8 mouse cellular contexts compared by ENCODE assay signal in genomic region chr5:120565171-120565905, GRCm38 (mm10). TPM values are rescaled to one million over a fixed set of nuclear protein-coding genes. Genes with fewer than 3 reads are reported as not detected.
DNase-seq lines count a peak whose midpoint lies in the region; ATAC-seq and TF ChIP-seq lines count a peak whose summit lies in the region.

No protein-coding gene starts in this region.

- peak overlapping the region; percentile 11; the same call in 1 of the 2 replicates for H3K27ac ChIP-seq in lung, embryonic 15.5 days
- peak overlapping the region; percentile 84; the same call in 1 of the 2 replicates for H3K27ac ChIP-seq in limb, embryonic 14.5 days (replicated peaks; ENCODE audit: low read depth, low read length)
- H3K27ac ChIP-seq in stomach, embryonic 16.5 days (ENCODE audit: low read length): peak overlapping the region; percentile 74

- H3K4me3 ChIP-seq in lung, embryonic 15.5 days: no peak overlapping the region
- H3K4me3 ChIP-seq in limb, embryonic 14.5 days (replicated peaks; ENCODE audit: low read length): no peak overlapping the region
- no peak overlapping the region for H3K4me3 ChIP-seq in stomach, embryonic 16.5 days (replicated peaks; ENCODE audit: low read length)

- no peak for ATAC-seq in lung, embryonic 15.5 days (ENCODE audit: borderline replicate concordance, extremely low read depth, low FRiP score, low TSS enrichment)
- no peak for ATAC-seq in limb, embryonic 14.5 days (ENCODE audit: low FRiP score, low read depth)
- no peak for ATAC-seq in stomach, embryonic 16.5 days (ENCODE audit: insufficient read depth, low FRiP score)
- no peak for ATAC-seq in activated CD4-positive, CD25-positive, alpha-beta regulatory T cell, adult 4 months
- no peak for ATAC-seq in monocyte, adult 5-6 weeks (replicated peaks; ENCODE audit: insufficient number of reproducible peaks, low FRiP score, low TSS enrichment, poor library complexity, severe bottlenecking)

- TF ChIP-seq POLR2A in limb, embryonic 14.5 days (IDR thresholded peaks at IDR 0.05; ENCODE audit: borderline replicate concordance, extremely low read depth, insufficient read depth, insufficient read length): no peak

- no peak overlapping the region for H3K4me2 ChIP-seq in lung, embryonic 15.5 days
- no peak overlapping the region for H3K4me2 ChIP-seq in limb, embryonic 14.5 days (replicated peaks; ENCODE audit: low read depth, low read length, severe bottlenecking)
- no peak overlapping the region for H3K4me2 ChIP-seq in stomach, embryonic 16.5 days (ENCODE audit: low read depth, low read length)

- H3K4me1 ChIP-seq in lung, embryonic 15.5 days: peaks cover 83% of the 10 kb centered on the region
- peaks cover 90% of the 10 kb centered on the region for H3K4me1 ChIP-seq in limb, embryonic 14.5 days (ENCODE audit: control insufficient read depth, insufficient read depth, low read length)
- peaks cover 79% of the 10 kb centered on the region for H3K4me1 ChIP-seq in stomach, embryonic 16.5 days (ENCODE audit: control insufficient read depth, insufficient read depth, low read length)

- 37% methylated on average over 15 of the region's 15 CpGs for WGBS in lung, embryonic 15.5 days
- WGBS in limb, embryonic 14.5 days: 34% methylated on average over 14 of the region's 15 CpGs
- 39% methylated on average over 15 of the region's 15 CpGs for WGBS in stomach, embryonic 16.5 days

- no peaks in the 10 kb centered on the region for H3K36me3 ChIP-seq in lung, embryonic 15.5 days
- no peaks in the 10 kb centered on the region for H3K36me3 ChIP-seq in limb, embryonic 14.5 days (ENCODE audit: control insufficient read depth, insufficient read depth, low read length)
- no peaks in the 10 kb centered on the region for H3K36me3 ChIP-seq in stomach, embryonic 16.5 days (ENCODE audit: control insufficient read depth, insufficient read depth, low read length)

- H3K27me3 ChIP-seq in lung, embryonic 15.5 days: no peaks in the 10 kb centered on the region
- no peaks in the 10 kb centered on the region for H3K27me3 ChIP-seq in limb, embryonic 14.5 days (ENCODE audit: control insufficient read depth, insufficient read depth, low read length)
- no peaks in the 10 kb centered on the region for H3K27me3 ChIP-seq in stomach, embryonic 16.5 days (ENCODE audit: control insufficient read depth, insufficient read depth, low read length)

- H3K9me3 ChIP-seq in lung, embryonic 15.5 days: no peaks in the 10 kb centered on the region
- no peaks in the 10 kb centered on the region for H3K9me3 ChIP-seq in limb, embryonic 14.5 days (ENCODE audit: control insufficient read depth, low read length)
- H3K9me3 ChIP-seq in stomach, embryonic 16.5 days (replicated peaks; ENCODE audit: control insufficient read depth, low read length): no peaks in the 10 kb centered on the region

- peak; percentile 60 for DNase-seq in cerebellum, adult 11-12 months
- no peak for DNase-seq in cerebellum, postnatal 14 days
- DNase-seq in lung, adult 18-20 months: no peak
- DNase-seq in limb, embryonic 14.5 days (ENCODE audit: low spot score): no peak

- no peak overlapping the region for H3K9ac ChIP-seq in lung, embryonic 15.5 days
- no peak overlapping the region for H3K9ac ChIP-seq in limb, embryonic 14.5 days (ENCODE audit: low read depth, low read length, severe bottlenecking)
- H3K9ac ChIP-seq in stomach, embryonic 16.5 days (ENCODE audit: low read length): peak overlapping the region; percentile 47

RNA-seq across cellular contexts. Expression of gene Tpcn1, which starts 23.1 kb away (rescaled TPM):
- polyA plus RNA-seq in lung, embryonic 15.5 days (2015; fragmentation: Nextera tagmentation; extraction: Ambion mirVana): 18.6 and 20.3 TPM in 2 replicates
- polyA plus RNA-seq in limb, embryonic 14.5 days (2012; rRNA removed): 47.1 and 64.9 TPM in 2 replicates
- polyA plus RNA-seq in limb, embryonic 14.5 days (2014; fragmentation: Nextera tagmentation; extraction: Ambion mirVana): 24.3 and 25.2 TPM in 2 replicates
- polyA plus RNA-seq in stomach, embryonic 16.5 days (2015; fragmentation: Nextera tagmentation; extraction: Ambion mirVana): 21.5 and 23.8 TPM in 2 replicates
- 10 to 100 TPM; 10.9 to 13.0 TPM for polyA plus RNA-seq in activated CD4-positive, CD25-positive, alpha-beta regulatory T cell, adult 4 months (2017; shearing (Covaris generic))
- 8.1 to 8.8 TPM (median 8.5 TPM) in 3 replicates for total RNA-seq in monocyte, adult 5-6 weeks (2017)

RNA-seq across cellular contexts. Expression of gene Iqcd, which starts 23.5 kb away (rescaled TPM):
- 0.34 and 0.64 TPM in 2 replicates for polyA plus RNA-seq in lung, embryonic 15.5 days (2015; fragmentation: Nextera tagmentation; extraction: Ambion mirVana)
- 0.90 and 1.4 TPM in 2 replicates for polyA plus RNA-seq in limb, embryonic 14.5 days (2012; rRNA removed)
- polyA plus RNA-seq in limb, embryonic 14.5 days (2014; fragmentation: Nextera tagmentation; extraction: Ambion mirVana): 0.12 and 0.43 TPM in 2 replicates
- polyA plus RNA-seq in stomach, embryonic 16.5 days (2015; fragmentation: Nextera tagmentation; extraction: Ambion mirVana): 0.34 and 0.67 TPM in 2 replicates
- polyA plus RNA-seq in activated CD4-positive, CD25-positive, alpha-beta regulatory T cell, adult 4 months (2017; shearing (Covaris generic)): under 1 TPM; 0.41 to 0.70 TPM
- total RNA-seq in monocyte, adult 5-6 weeks (2017): 0.57 TPM in 1 of 3 replicates, not detected in the others

RNA-seq across cellular contexts. Expression of gene Rita1, which starts 47.1 kb away (rescaled TPM):
- 11.1 and 11.6 TPM in 2 replicates for polyA plus RNA-seq in lung, embryonic 15.5 days (2015; fragmentation: Nextera tagmentation; extraction: Ambion mirVana)
- 25.4 TPM in 2 replicates for polyA plus RNA-seq in limb, embryonic 14.5 days (2012; rRNA removed)
- polyA plus RNA-seq in limb, embryonic 14.5 days (2014; fragmentation: Nextera tagmentation; extraction: Ambion mirVana): 10.2 and 11.6 TPM in 2 replicates
- polyA plus RNA-seq in stomach, embryonic 16.5 days (2015; fragmentation: Nextera tagmentation; extraction: Ambion mirVana): 13.4 and 13.5 TPM in 2 replicates
- polyA plus RNA-seq in activated CD4-positive, CD25-positive, alpha-beta regulatory T cell, adult 4 months (2017; shearing (Covaris generic)): 1 to 10 TPM; 1.1 to 2.4 TPM
- total RNA-seq in monocyte, adult 5-6 weeks (2017): 0.43 to 4.0 TPM (median 1.1 TPM) in 3 replicates

RNA-seq across cellular contexts. Expression of gene Ddx54, which starts 47.2 kb away (rescaled TPM):
- polyA plus RNA-seq in lung, embryonic 15.5 days (2015; fragmentation: Nextera tagmentation; extraction: Ambion mirVana): 37.8 and 41.1 TPM in 2 replicates
- polyA plus RNA-seq in limb, embryonic 14.5 days (2012; rRNA removed): 36.1 and 42.1 TPM in 2 replicates
- 34.1 and 35.1 TPM in 2 replicates for polyA plus RNA-seq in limb, embryonic 14.5 days (2014; fragmentation: Nextera tagmentation; extraction: Ambion mirVana)
- polyA plus RNA-seq in stomach, embryonic 16.5 days (2015; fragmentation: Nextera tagmentation; extraction: Ambion mirVana): 41.9 and 45.6 TPM in 2 replicates
- 10 to 100 TPM; 11.7 to 18.4 TPM for polyA plus RNA-seq in activated CD4-positive, CD25-positive, alpha-beta regulatory T cell, adult 4 months (2017; shearing (Covaris generic))
- total RNA-seq in monocyte, adult 5-6 weeks (2017): 42.2 to 59.5 TPM (median 55.9 TPM) in 3 replicates

RNA-seq across cellular contexts. Expression of gene Slc8b1, which starts 54.4 kb away (rescaled TPM):
- polyA plus RNA-seq in lung, embryonic 15.5 days (2015; fragmentation: Nextera tagmentation; extraction: Ambion mirVana): 6.6 and 6.7 TPM in 2 replicates
- polyA plus RNA-seq in limb, embryonic 14.5 days (2012; rRNA removed): 13.2 and 15.4 TPM in 2 replicates
- 3.7 and 5.6 TPM in 2 replicates for polyA plus RNA-seq in limb, embryonic 14.5 days (2014; fragmentation: Nextera tagmentation; extraction: Ambion mirVana)
- polyA plus RNA-seq in stomach, embryonic 16.5 days (2015; fragmentation: Nextera tagmentation; extraction: Ambion mirVana): 8.6 and 9.2 TPM in 2 replicates
- polyA plus RNA-seq in activated CD4-positive, CD25-positive, alpha-beta regulatory T cell, adult 4 months (2017; shearing (Covaris generic)): 1 to 10 TPM; 4.7 to 7.2 TPM
- 72.9 to 104 TPM (median 90.4 TPM) in 3 replicates for total RNA-seq in monocyte, adult 5-6 weeks (2017)

Comparison
In these comparisons a context has a peak if more than half of its experiments do, and no peak if none do; other contexts are left out.
1. H3K27ac ChIP-seq: peak in every context shown above with its lines; median percentile 84 in limb, embryonic 14.5 days; 74 in stomach, embryonic 16.5 days; 11 in lung, embryonic 15.5 days.